Mouse (Mus musculus) midbrain, embryonic 11.5 days (tissue): ENCODE measurements around the gene Atg2a. TPM values are rescaled to one million over a fixed set of nuclear protein-coding genes. Genes with fewer than 3 reads are reported as not detected.

Experiments used
- microRNA counts: library from miRNA; unstranded; fragments of <30 nt; microRNA quantifications from one replicate; lab custom pipeline; 2015
- microRNA-seq: library from miRNA; unstranded; fragments of <30 nt; microRNA quantifications from one replicate; pipeline ENCODE4, GENCODE M21; 2017
- polyA plus RNA-seq: library from polyadenylated mRNA; unstranded; fragments of >200 nt; fragmentation: Nextera tagmentation; extraction: Ambion mirVana; gene quantifications from 2 replicates; pipeline ENCODE4 v1.2.1, GENCODE M21; 2014

The Atg2a gene
- polyA plus RNA-seq, 1 experiment from 2014 or later: 8.1 TPM

MicroRNA genes within 50 kb of the gene (microRNA counts, 519-probe panel; counts per million panel counts)
- not detected for microRNA mmu-miR-192 (lab: Ali Mortazavi, UCI)

Small RNAs within 50 kb of the gene (microRNA-seq; reads per million reads assigned to microRNA genes)
- gene Mir192 (91.9 reads per million, percentile 51 among the genes with 10 or more reads in this experiment), gene Mir194-2 (99.1 reads per million, percentile 52 among the genes with 10 or more reads in this experiment)

Other genes with a start within 250 kb of the Atg2a start
- gene Capn1, start 225.8 kb upstream of the Atg2a start, polyA plus RNA-seq: 3.9 and 4.0 TPM in 2 replicates
- 18.6 and 23.1 TPM in 2 replicates for gene Syvn1, start 195.1 kb upstream of the Atg2a start, polyA plus RNA-seq
- 88.0 and 92.5 TPM in 2 replicates for gene Mrpl49, start 183.9 kb upstream of the Atg2a start, polyA plus RNA-seq
- gene Fau, start 183.8 kb upstream of the Atg2a start, polyA plus RNA-seq: 717 and 781 TPM in 2 replicates
- gene Znhit2, start 180.5 kb upstream of the Atg2a start, polyA plus RNA-seq: 39.5 and 40.0 TPM in 2 replicates
- gene Tm7sf2, start 173.3 kb upstream of the Atg2a start, polyA plus RNA-seq: 35.7 and 39.6 TPM in 2 replicates
- 37.4 and 48.3 TPM in 2 replicates for gene Vps51, start 164.4 kb upstream of the Atg2a start, polyA plus RNA-seq
- not detected in 2 replicates for gene Tmem262, start 161.6 kb upstream of the Atg2a start, polyA plus RNA-seq
- 2.0 and 2.2 TPM in 2 replicates for gene Gm28374, start 159.4 kb upstream of the Atg2a start, polyA plus RNA-seq
- gene Zfpl1, start 156.7 kb upstream of the Atg2a start, polyA plus RNA-seq: 63.4 and 63.5 TPM in 2 replicates
- gene Cdca5, start 156.7 kb upstream of the Atg2a start, polyA plus RNA-seq: 61.2 and 66.3 TPM in 2 replicates
- gene AC131692.1, start 147.2 kb upstream of the Atg2a start, polyA plus RNA-seq: 0.27 and 0.40 TPM in 2 replicates
- 0.37 and 0.46 TPM in 2 replicates for gene Naaladl1, start 135.9 kb upstream of the Atg2a start, polyA plus RNA-seq
- 55.3 and 60.0 TPM in 2 replicates for gene Sac3d1, start 123.0 kb upstream of the Atg2a start, polyA plus RNA-seq
- 23.8 and 26.1 TPM in 2 replicates for gene Snx15, start 113.4 kb upstream of the Atg2a start, polyA plus RNA-seq
- gene Batf2, start 100.7 kb upstream of the Atg2a start, polyA plus RNA-seq: not detected in 2 replicates
- 75.6 and 86.1 TPM in 2 replicates for gene Arl2, start 100.1 kb upstream of the Atg2a start, polyA plus RNA-seq
- not detected in 2 replicates for gene Majin, start 57.3 kb upstream of the Atg2a start, polyA plus RNA-seq
- gene Gpha2, start 15.3 kb upstream of the Atg2a start, polyA plus RNA-seq: 0.39 and 0.40 TPM in 2 replicates
- 39.1 and 41.0 TPM in 2 replicates for gene Ppp2r5b, start 5.8 kb upstream of the Atg2a start, polyA plus RNA-seq
- 64.1 and 68.2 TPM in 2 replicates for gene Ehd1, start 35.1 kb downstream of the Atg2a start, polyA plus RNA-seq
- gene Cdc42bpg, start 64.8 kb downstream of the Atg2a start, polyA plus RNA-seq: 0.23 and 0.42 TPM in 2 replicates
- 51.2 and 54.7 TPM in 2 replicates for gene Men1, start 93.3 kb downstream of the Atg2a start, polyA plus RNA-seq
- gene Map4k2, start 99.5 kb downstream of the Atg2a start, polyA plus RNA-seq: 6.2 and 8.6 TPM in 2 replicates
- 186 and 215 TPM in 2 replicates for gene Sf1, start 122.0 kb downstream of the Atg2a start, polyA plus RNA-seq
- 0.81 and 1.8 TPM in 2 replicates for gene Pygm, start 142.7 kb downstream of the Atg2a start, polyA plus RNA-seq
- gene Rasgrp2, start 157.7 kb downstream of the Atg2a start, polyA plus RNA-seq: 14.1 and 16.8 TPM in 2 replicates
- gene Nrxn2, start 177.1 kb downstream of the Atg2a start, polyA plus RNA-seq: 9.2 and 9.5 TPM in 2 replicates